Mouse (Mus musculus) c-Kit-positive CD71-positive TER-119-negative erythroid progenitor cells, embryonic 14.5 days (primary cell): ENCODE results near the gene Cadm4.

Experiments
- DNase-seq: peaks from one replicate; pipeline ENCODE4 v3.0.0-alpha.2; 2013; ENCODE audit warnings: low read depth

The Cadm4 gene

DNA sequence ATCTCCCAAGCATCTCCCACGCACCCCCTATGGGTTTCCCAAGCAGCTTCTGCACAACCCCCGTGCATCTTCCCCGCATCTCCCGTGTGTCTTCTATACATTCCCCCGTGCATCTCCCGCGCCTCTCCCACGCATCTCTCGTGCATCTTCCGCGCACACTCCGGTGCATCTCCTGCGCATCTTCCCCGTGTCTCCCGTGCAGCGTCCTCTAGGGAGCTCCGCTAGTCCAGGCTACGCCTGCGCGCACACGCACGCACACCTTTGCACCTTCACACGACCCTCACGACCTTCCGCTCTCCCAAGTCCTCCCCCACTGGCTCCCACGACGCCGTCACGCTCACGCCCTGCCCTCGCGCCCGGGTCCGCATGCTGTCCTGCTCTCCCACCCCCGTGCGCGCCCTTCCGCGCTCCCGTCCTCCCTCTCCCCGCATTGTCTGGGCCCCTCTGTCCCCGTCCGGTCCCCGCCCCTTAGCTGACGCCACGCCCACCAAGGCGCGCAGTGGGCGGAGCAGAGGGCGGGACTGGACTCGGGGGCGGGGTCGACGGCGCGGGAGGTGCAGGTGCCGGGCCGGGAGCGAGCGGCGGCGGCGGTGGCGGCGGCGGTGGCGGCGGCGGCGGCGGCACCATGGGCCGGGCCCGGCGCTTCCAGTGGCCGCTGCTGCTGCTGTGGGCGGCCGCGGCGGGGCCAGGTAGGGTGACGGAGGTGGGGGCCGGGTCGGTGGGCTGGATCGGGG lies at the start of gene Cadm4:
Cadm4 (plus strand) TSS at position 550 of the 734 bp plus-strand sequence.
- peak; percentile 58 for DNase-seq

- DNase-seq: no peak
Observed at GRCm38 (mm10) chr7:24435305-24435704, 46.5 kb upstream of the Cadm4 start.

- DNase-seq: no peak
Observed at GRCm38 (mm10) chr7:24437981-24438380, 43.8 kb upstream of the Cadm4 start.

- no peak for DNase-seq
Observed at GRCm38 (mm10) chr7:24439191-24439590, 42.6 kb upstream of the Cadm4 start.

GRCm38 (mm10) chr7:24439891-24440290 lies 41.9 kb upstream of the Cadm4 start:
- no peak for DNase-seq

DNA sequence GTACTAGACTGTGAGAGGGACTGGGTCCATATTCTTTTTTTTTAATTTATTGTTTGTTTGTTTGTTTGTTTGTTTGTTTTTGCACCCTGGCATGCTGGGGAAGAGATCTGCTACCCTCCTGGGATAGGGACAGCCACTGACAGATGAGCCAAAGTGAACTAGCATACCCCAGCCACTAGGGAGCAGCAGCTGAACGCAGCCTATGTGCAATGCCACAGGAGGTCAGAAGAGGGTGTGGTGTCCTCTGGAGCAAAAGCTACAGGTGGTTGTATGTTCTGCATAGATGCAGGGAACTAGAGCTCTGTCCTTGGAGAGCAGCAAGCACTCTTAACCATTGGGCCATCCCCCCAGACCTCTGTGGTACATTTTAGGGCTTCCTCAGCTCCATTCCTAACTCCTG lies 40.0 kb upstream of the Cadm4 start:
- DNase-seq: peak; percentile 55

- DNase-seq: no peak
Observed at GRCm38 (mm10) chr7:24442313-24442712, 39.5 kb upstream of the Cadm4 start.

DNA sequence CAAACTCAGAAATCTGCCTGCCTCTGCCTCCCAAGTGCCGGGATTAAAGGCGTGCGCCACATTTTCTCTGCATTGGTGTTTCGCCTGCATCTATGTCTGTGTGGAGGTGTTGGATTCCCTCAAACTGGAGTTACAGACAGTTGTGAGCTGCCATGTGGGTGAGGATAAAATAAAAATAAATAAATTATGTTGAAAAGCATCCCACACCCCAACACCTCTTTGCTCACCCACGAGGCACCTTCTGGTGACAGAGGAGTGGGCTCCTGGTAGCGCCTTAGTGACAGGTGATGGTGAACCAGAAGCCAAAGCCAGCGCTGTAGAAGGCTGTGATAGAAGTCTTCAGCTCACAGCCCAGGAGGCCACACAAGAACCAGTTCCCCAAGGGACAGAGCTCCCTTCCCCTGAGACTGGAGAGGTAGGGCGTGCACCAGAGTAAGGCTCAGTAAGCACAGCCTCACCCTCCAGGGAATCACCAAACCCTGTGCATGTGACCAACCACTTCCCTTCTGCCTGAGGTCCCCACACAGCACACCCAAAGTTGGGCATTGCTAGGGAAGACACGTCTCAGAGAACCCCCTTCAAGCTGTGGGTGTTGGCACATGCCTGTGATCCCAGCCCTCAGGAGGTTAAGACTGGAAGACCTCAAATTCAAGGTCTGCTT lies 36.4 kb upstream of the Cadm4 start:
- DNase-seq: no peak

DNA sequence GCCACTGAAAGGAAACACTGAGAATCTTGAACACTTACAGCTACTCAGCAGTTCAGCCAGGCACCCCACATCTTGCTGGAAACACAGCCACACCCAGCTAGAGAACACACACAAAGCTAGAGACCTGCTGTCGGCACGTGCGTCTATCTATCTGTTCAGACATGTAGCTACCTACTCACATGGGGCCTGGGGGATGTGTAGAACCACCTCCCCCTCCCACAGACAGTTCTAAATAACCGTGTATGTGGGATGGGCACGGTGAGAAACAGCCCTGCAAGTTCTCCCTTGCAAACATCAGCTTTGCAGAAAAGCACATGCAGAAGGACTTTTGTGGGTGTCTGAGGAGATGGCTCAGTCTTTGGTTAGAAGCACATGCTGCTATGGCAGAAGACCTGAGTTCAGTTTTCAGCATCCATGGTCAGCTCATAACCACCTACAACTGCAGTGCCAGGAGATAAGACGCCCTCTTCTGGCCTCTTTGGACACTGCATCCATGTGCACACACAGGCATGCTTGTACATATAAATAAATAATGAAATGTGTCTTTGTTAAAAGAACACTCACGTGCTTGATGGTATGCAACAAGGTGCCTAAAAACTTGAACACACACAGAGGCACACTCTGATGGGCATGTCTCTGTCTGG lies 35.0 kb upstream of the Cadm4 start:
- no peak for DNase-seq

- no peak for DNase-seq
Observed at GRCm38 (mm10) chr7:24448782-24449517, 32.9 kb upstream of the Cadm4 start.

- DNase-seq: peak; percentile 51
Observed at GRCm38 (mm10) chr7:24450585-24451017, 31.2 kb upstream of the Cadm4 start.

DNA sequence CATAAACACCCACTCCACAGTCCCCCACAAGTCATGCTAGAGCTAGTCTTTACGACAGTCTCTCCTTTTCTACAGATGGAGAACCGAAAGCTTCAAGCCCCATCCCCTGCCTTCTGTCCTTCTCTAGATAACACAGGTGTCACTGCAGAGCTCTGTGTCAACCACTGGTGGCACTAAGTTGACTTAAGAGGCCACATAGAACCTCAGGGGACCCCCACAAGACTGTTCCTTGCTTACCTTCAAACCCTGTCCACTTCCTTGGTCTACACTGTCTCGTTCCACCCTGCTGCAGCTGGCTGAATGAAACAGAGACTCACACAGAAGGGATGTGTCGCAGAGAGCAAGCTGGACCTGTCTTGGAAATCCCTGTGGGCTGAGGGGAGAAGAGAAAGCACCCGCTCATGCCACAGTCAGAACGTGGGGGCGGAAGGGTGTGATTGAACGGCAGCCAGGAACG lies 29.9 kb upstream of the Cadm4 start, which contains the start of gene Irgc1:
Irgc1 (minus strand) TSS at position 443 of the 457 bp plus-strand sequence.
- no peak for DNase-seq

DNA sequence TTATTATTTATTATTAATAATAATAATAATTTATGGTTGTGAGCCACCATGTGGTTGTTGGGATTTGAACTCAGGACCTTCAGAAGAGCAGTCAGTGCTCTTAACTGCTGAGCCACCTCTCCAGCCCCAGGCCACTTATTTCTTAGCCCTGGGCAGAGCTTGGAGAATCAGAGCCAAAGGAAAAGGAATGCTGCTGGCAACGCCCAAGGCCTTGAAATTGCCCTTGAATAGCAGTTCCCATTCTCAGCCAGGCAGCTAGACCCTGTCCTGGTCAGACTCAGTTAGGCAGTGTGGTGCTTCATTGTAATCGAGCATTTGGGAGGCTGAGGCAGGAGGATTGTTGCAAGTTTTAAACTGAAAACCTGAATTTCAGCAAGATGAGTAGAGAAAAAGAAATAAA lies 27.6 kb upstream of the Cadm4 start:
- DNase-seq: no peak

DNA sequence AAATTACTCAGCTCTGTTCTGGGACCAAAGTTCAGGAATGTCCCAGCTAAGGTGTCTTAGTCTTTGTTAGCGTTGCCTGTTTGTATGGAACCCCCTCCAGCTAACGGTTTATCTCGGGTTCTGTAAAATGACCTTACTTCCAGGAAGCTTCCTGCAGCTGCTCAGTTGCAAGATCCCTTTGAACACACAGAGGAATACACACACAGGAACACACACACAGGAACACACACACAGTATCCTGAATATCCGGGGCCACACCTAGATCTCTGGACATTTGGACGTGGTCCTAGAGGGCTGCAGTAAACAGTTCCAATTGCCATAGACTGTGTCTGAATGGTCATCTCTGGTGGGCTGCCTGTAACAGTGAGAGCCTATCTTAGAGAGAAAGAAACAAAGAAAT lies 26.1 kb upstream of the Cadm4 start:
- no peak for DNase-seq

DNA sequence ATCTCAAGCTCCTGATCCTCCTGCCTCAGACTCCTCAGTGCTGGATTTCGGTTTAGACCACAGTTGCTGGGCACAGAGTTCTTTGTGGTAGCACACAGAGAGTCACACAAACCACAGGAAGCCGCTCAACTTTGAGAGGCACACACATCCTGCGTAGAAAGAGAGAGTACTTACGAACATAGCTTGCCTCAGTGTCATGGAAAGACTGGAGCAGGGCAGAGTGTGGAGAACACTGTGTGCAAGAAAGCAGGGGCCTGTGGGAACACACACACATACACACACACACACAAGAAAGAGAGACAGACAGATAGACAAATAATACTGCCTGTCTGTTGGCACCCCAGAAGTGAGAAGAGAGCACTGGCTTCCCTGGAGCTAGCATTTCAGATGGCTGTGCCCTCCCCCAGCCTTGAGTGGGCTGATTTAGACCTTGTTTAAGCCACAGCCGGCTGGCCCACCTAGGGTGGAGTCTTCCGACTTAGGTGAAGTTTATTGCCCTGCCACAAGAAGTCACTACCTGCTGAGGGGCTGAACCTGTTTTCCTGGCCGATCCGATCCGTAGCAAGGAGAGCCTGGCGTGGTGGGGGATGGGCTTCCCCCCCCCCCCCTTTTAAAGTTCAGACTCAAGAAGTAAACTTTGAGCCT lies 24.0 kb upstream of the Cadm4 start:
- no peak for DNase-seq

GRCm38 (mm10) chr7:24459440-24459839 lies 22.4 kb upstream of the Cadm4 start:
- no peak for DNase-seq

GRCm38 (mm10) chr7:24459843-24460242 lies 22.0 kb upstream of the Cadm4 start:
- no peak for DNase-seq

- DNase-seq: no peak
Observed at GRCm38 (mm10) chr7:24461376-24462051, 20.3 kb upstream of the Cadm4 start.

- DNase-seq: no peak
Observed at GRCm38 (mm10) chr7:24462388-24463319, 19.2 kb upstream of the Cadm4 start, which contains the start of gene Plaur. Gene Plaur (plus strand): TSS chr7:24462484.

- no peak for DNase-seq
Observed at GRCm38 (mm10) chr7:24466835-24467234, 15.0 kb upstream of the Cadm4 start.
